In the genomic region with DNA sequence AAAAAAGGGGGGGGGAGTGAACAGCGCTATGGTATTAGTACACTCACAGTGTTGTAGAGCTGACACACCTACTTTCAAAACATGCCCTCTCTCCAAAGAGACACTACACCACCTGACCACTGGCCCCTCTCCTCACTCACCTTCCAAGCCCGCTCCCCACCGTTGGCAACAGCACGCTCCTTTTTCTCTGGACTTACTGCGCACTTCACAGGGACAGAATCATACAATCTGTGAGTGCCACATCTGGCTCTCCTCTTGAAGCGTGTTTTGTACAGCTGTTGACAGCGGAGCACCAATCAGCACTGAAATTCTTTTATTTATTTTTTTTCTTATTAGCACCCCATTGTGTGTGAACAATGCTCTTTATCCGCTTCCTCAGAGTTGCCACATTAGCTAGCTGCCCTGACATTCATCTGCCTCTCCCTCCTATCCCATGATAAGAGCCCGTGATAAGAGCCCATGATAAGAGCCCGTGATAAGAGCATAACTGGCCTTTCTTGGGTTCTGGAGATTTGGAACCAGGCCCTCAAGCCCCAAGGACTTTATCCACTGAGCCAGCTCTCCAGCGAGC, we compare ENCODE assay signal across 8 mouse cellular contexts. TPM values are rescaled to one million over a fixed set of nuclear protein-coding genes. Genes with fewer than 3 reads are reported as not detected.
A peak's percentile ranks its signal among the peaks of the same experiment; 100 is the strongest.
DNase-seq lines count a peak whose midpoint lies in the region; ATAC-seq lines count a peak whose summit lies in the region.

No protein-coding gene starts in this region.

- H3K27ac ChIP-seq in limb, embryonic 12.5 days, result no peak overlapping the region
- no peak overlapping the region for H3K27ac ChIP-seq in limb, embryonic 10.5 days
- H3K27ac ChIP-seq in forebrain, embryonic 14.5 days (ENCODE audit: low read depth, low read length), result no peak overlapping the region
- H3K27ac ChIP-seq in limb, embryonic 15.5 days, result no peak overlapping the region
- no peak overlapping the region for H3K27ac ChIP-seq in neural tube, embryonic 15.5 days (replicated peaks)

- no peaks in the 10 kb centered on the region for H3K27me3 ChIP-seq in limb, embryonic 12.5 days
- H3K27me3 ChIP-seq in limb, embryonic 10.5 days (ENCODE audit: low read depth, poor library complexity, severe bottlenecking), result no peaks in the 10 kb centered on the region
- H3K27me3 ChIP-seq in forebrain, embryonic 14.5 days (replicated peaks; ENCODE audit: control insufficient read depth, insufficient read depth, low read length), result no peaks in the 10 kb centered on the region
- no peaks in the 10 kb centered on the region for H3K27me3 ChIP-seq in limb, embryonic 15.5 days
- no peaks in the 10 kb centered on the region for H3K27me3 ChIP-seq in neural tube, embryonic 15.5 days (replicated peaks)

- no peaks in the 10 kb centered on the region for H3K36me3 ChIP-seq in limb, embryonic 12.5 days
- no peaks in the 10 kb centered on the region for H3K36me3 ChIP-seq in limb, embryonic 10.5 days
- no peaks in the 10 kb centered on the region for H3K36me3 ChIP-seq in forebrain, embryonic 14.5 days (ENCODE audit: control insufficient read depth, insufficient read depth, low read length)
- H3K36me3 ChIP-seq in limb, embryonic 15.5 days, result no peaks in the 10 kb centered on the region
- no peaks in the 10 kb centered on the region for H3K36me3 ChIP-seq in neural tube, embryonic 15.5 days

- H3K4me1 ChIP-seq in limb, embryonic 12.5 days (replicated peaks), result peaks cover 28% of the 10 kb centered on the region
- H3K4me1 ChIP-seq in limb, embryonic 10.5 days, result peaks cover 29% of the 10 kb centered on the region
- H3K4me1 ChIP-seq in forebrain, embryonic 14.5 days (ENCODE audit: control insufficient read depth, insufficient read depth, low read length), result peaks cover 19% of the 10 kb centered on the region
- peaks cover 27% of the 10 kb centered on the region for H3K4me1 ChIP-seq in limb, embryonic 15.5 days
- peaks cover 33% of the 10 kb centered on the region for H3K4me1 ChIP-seq in neural tube, embryonic 15.5 days

- no peak overlapping the region for H3K4me3 ChIP-seq in limb, embryonic 12.5 days (replicated peaks)
- no peak overlapping the region for H3K4me3 ChIP-seq in limb, embryonic 10.5 days
- H3K4me3 ChIP-seq in forebrain, embryonic 14.5 days (ENCODE audit: low read depth, low read length), result no peak overlapping the region
- no peak overlapping the region for H3K4me3 ChIP-seq in limb, embryonic 15.5 days
- 0 out of 2 replicates have a peak overlapping the region, but pooled peaks have one; percentile 49 for H3K4me3 ChIP-seq in neural tube, embryonic 15.5 days (replicated peaks)

- intact Hi-C loops in gastrocnemius, postnatal 14 days (cut with DNase I; ENCODE audit: low total_unique reads), result loop anchor here (2.0 kb wide), 1 partner anchor 48 kb away; no protein-coding TSS in a partner anchor

- 0 out of 2 replicates have a peak overlapping the region, but pooled peaks have one; percentile 76 for H3K4me2 ChIP-seq in limb, embryonic 12.5 days
- H3K4me2 ChIP-seq in forebrain, embryonic 14.5 days (ENCODE audit: low read length), result peak overlapping the region; percentile 90
- 0 out of 2 replicates have a peak overlapping the region, but pooled peaks have one; percentile 20 for H3K4me2 ChIP-seq in limb, embryonic 15.5 days
- H3K4me2 ChIP-seq in neural tube, embryonic 15.5 days, result peak overlapping the region; percentile 88

- ATAC-seq in limb, embryonic 12.5 days (ENCODE audit: insufficient number of reproducible peaks, insufficient read depth, low FRiP score, low TSS enrichment, low read depth), result no peak
- ATAC-seq in forebrain, embryonic 14.5 days, result no peak
- no peak for ATAC-seq in limb, embryonic 15.5 days (ENCODE audit: insufficient number of reproducible peaks, low FRiP score, low TSS enrichment, low read depth)
- ATAC-seq in neural tube, embryonic 15.5 days (ENCODE audit: low FRiP score), result no peak

- no peak overlapping the region for H3K9ac ChIP-seq in limb, embryonic 12.5 days (replicated peaks)
- H3K9ac ChIP-seq in forebrain, embryonic 14.5 days (ENCODE audit: low read length), result no peak overlapping the region
- no peak overlapping the region for H3K9ac ChIP-seq in limb, embryonic 15.5 days
- H3K9ac ChIP-seq in neural tube, embryonic 15.5 days (replicated peaks), result 0 out of 2 replicates have a peak overlapping the region, but pooled peaks have one; percentile 7

- 56% methylated on average over 11 of the region's 11 CpGs for WGBS in limb, embryonic 12.5 days
- 56% methylated on average over 11 of the region's 11 CpGs for WGBS in limb, embryonic 10.5 days
- 37% methylated on average over 11 of the region's 11 CpGs for WGBS in forebrain, embryonic 14.5 days
- WGBS in limb, embryonic 15.5 days, result 62% methylated on average over 11 of the region's 11 CpGs
- WGBS in neural tube, embryonic 15.5 days, result 49% methylated on average over 11 of the region's 11 CpGs

- no peak for DNase-seq in limb, embryonic 10.5 days (ENCODE audit: low spot score)
- DNase-seq in forebrain, embryonic 14.5 days (ENCODE audit: low spot score), result peak; percentile 43
- no peak for DNase-seq in left cerebral cortex, adult 11 months (ENCODE audit: low spot score)
- DNase-seq in thymus, postnatal 25 days, result no peak
- DNase-seq in gastrocnemius, postnatal 14 days, result no peak

- no peaks in the 10 kb centered on the region for H3K9me3 ChIP-seq in limb, embryonic 12.5 days
- H3K9me3 ChIP-seq in limb, embryonic 10.5 days (replicated peaks), result no peaks in the 10 kb centered on the region
- H3K9me3 ChIP-seq in forebrain, embryonic 14.5 days (replicated peaks; ENCODE audit: control insufficient read depth, low read length), result no peaks in the 10 kb centered on the region
- no peaks in the 10 kb centered on the region for H3K9me3 ChIP-seq in limb, embryonic 15.5 days
- no peaks in the 10 kb centered on the region for H3K9me3 ChIP-seq in neural tube, embryonic 15.5 days (replicated peaks)

RNA-seq across cellular contexts. Expression of a gene that starts 43.4 kb away (rescaled TPM):
- polyA plus RNA-seq in limb, embryonic 12.5 days (2016; fragmentation: Nextera tagmentation; extraction: Ambion mirVana), result not detected in 2 replicates
- polyA plus RNA-seq in limb, embryonic 10.5 days (2016; fragmentation: Nextera tagmentation; extraction: Ambion mirVana), result 0.41 TPM in 1 of 2 replicates, not detected in the other
- polyA plus RNA-seq in forebrain, embryonic 14.5 days (2014; fragmentation: Nextera tagmentation; extraction: Ambion mirVana), result 2.0 and 2.1 TPM in 2 replicates
- polyA plus RNA-seq in limb, embryonic 15.5 days (2015; fragmentation: Nextera tagmentation; extraction: Ambion mirVana), result 0.15 and 0.29 TPM in 2 replicates
- polyA plus RNA-seq in neural tube, embryonic 15.5 days (2015; fragmentation: Nextera tagmentation; extraction: Ambion mirVana), result 4.4 and 4.8 TPM in 2 replicates
- total RNA-seq in gastrocnemius, postnatal 14 days (2021), result not detected

RNA-seq across cellular contexts. Expression of a gene that starts 47.0 kb away (rescaled TPM):
- 304 and 317 TPM in 2 replicates for polyA plus RNA-seq in limb, embryonic 12.5 days (2016; fragmentation: Nextera tagmentation; extraction: Ambion mirVana)
- polyA plus RNA-seq in limb, embryonic 10.5 days (2016; fragmentation: Nextera tagmentation; extraction: Ambion mirVana), result 324 and 335 TPM in 2 replicates
- 220 and 266 TPM in 2 replicates for polyA plus RNA-seq in forebrain, embryonic 14.5 days (2014; fragmentation: Nextera tagmentation; extraction: Ambion mirVana)
- polyA plus RNA-seq in limb, embryonic 15.5 days (2015; fragmentation: Nextera tagmentation; extraction: Ambion mirVana), result 200 and 221 TPM in 2 replicates
- 256 and 264 TPM in 2 replicates for polyA plus RNA-seq in neural tube, embryonic 15.5 days (2015; fragmentation: Nextera tagmentation; extraction: Ambion mirVana)
- 10 to 100 TPM; 22.8 to 54.0 TPM for total RNA-seq in gastrocnemius, postnatal 14 days (2021)

RNA-seq across cellular contexts. Expression of a gene that starts 54.2 kb away (rescaled TPM):
- polyA plus RNA-seq in limb, embryonic 12.5 days (2016; fragmentation: Nextera tagmentation; extraction: Ambion mirVana), result 0.08 TPM in 1 of 2 replicates, not detected in the other
- not detected in 2 replicates for polyA plus RNA-seq in limb, embryonic 10.5 days (2016; fragmentation: Nextera tagmentation; extraction: Ambion mirVana)
- 0.15 TPM in 2 replicates for polyA plus RNA-seq in forebrain, embryonic 14.5 days (2014; fragmentation: Nextera tagmentation; extraction: Ambion mirVana)
- polyA plus RNA-seq in limb, embryonic 15.5 days (2015; fragmentation: Nextera tagmentation; extraction: Ambion mirVana), result not detected in 2 replicates
- polyA plus RNA-seq in neural tube, embryonic 15.5 days (2015; fragmentation: Nextera tagmentation; extraction: Ambion mirVana), result 3.0 and 3.7 TPM in 2 replicates
- total RNA-seq in gastrocnemius, postnatal 14 days (2021), result not detected

Comparison
In these comparisons a context has a peak if more than half of its experiments do, and no peak if none do; other contexts are left out.
1. H3K4me2 ChIP-seq: peak in every context shown above with its lines; median percentile 90 in forebrain, embryonic 14.5 days; 88 in neural tube, embryonic 15.5 days; 76 in limb, embryonic 12.5 days; 20 in limb, embryonic 15.5 days.